Mouse (Mus musculus) heart, adult 2 months (tissue): ENCODE measurements around the gene Xirp2.

Experiments used
- CTCF ChIP-seq: fragments of 200-600 bp; IDR thresholded peaks from 2 replicates; pipeline ENCODE4 v1.8.1; 2022; ENCODE audit warnings: antibody characterized with exemption, mild to moderate bottlenecking, moderate library complexity
- EP300 ChIP-seq: fragments of 200-500 bp; IDR thresholded peaks from 2 replicates; pipeline ENCODE4 v1.6.1; 2011; ENCODE audit warnings: low read depth, low read length, control low read depth; ENCODE audit not compliant: insufficient read depth

DNA sequence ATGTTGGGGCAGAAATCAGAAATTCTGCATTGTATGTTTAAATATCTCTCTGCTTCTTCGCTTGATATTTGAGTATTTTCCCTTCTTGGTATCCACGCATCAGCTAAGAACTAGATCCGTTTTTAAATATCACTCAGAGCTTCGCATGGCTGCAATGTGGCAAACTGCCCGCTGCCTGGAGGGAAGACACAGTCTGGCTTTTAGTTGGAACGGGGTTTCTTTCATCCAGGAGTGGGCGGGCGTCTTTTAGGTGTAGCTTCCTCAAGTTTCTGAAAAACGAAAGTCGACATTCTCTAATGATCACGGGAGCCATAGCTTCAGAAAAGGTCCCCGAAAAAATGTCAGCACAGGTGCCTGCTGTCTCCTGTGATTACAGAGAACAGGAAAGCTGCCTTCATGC lies 1.4 kb downstream of the Xirp2 start:
- TF ChIP-seq CTCF: no peak
- no peak for TF ChIP-seq EP300
